Comparison of ENCODE assay signal across 8 mouse cellular contexts in the genomic region with DNA sequence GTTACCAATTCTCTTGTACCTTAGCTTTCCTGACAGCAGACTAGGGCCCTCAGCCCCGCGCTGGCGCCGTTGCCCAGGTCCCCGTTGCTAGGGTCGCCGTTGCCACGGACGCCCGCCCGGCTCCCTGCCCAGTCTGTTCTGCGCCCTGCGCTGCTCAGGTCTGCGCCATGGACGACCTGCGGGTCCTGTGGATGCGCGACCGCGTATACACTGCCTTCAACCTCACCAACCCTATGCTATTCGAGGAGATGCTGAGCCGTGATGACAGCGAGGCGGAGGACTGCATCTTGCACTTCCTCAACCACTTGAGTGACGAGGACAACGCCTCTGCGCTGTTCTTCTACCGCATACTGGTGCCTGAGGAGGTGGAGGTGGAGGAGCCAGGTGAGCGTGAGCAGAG. TPM values are rescaled to one million over a fixed set of nuclear protein-coding genes. Genes with fewer than 3 reads are reported as not detected.
DNase-seq lines count a peak whose midpoint lies in the region; ATAC-seq and TF ChIP-seq lines count a peak whose summit lies in the region.

A gene (plus strand): TSS at position 89 of the 400 bp plus-strand sequence.

- H3K9ac ChIP-seq in intestine, embryonic 15.5 days, result no peak within 1 kb of the TSS
- no peak within 1 kb of the TSS for H3K9ac ChIP-seq in intestine, postnatal 0 days (ENCODE audit: low read depth, low read length)
- H3K9ac ChIP-seq in stomach, embryonic 16.5 days (ENCODE audit: low read length), result no peak within 1 kb of the TSS

- peaks cover 22% of the 10 kb centered on the region for H3K36me3 ChIP-seq in intestine, embryonic 15.5 days
- H3K36me3 ChIP-seq in intestine, postnatal 0 days (ENCODE audit: control insufficient read depth, insufficient read depth), result peaks cover 36% of the 10 kb centered on the region
- H3K36me3 ChIP-seq in hindbrain, embryonic 10.5 days, result peaks cover 42% of the 10 kb centered on the region
- no peaks in the 10 kb centered on the region; the same call in 1 of the 2 replicates for H3K36me3 ChIP-seq in stomach, embryonic 16.5 days (ENCODE audit: control insufficient read depth, insufficient read depth, low read length)

- no peaks in the 10 kb centered on the region for H3K9me3 ChIP-seq in intestine, embryonic 15.5 days
- no peaks in the 10 kb centered on the region for H3K9me3 ChIP-seq in intestine, postnatal 0 days (ENCODE audit: control insufficient read depth)
- H3K9me3 ChIP-seq in hindbrain, embryonic 10.5 days, result no peaks in the 10 kb centered on the region
- no peaks in the 10 kb centered on the region for H3K9me3 ChIP-seq in stomach, embryonic 16.5 days (replicated peaks; ENCODE audit: control insufficient read depth, low read length)

- no peak within 1 kb of the TSS for H3K27ac ChIP-seq in intestine, embryonic 15.5 days
- H3K27ac ChIP-seq in intestine, postnatal 0 days (ENCODE audit: low read depth, low read length), result no peak within 1 kb of the TSS
- H3K27ac ChIP-seq in hindbrain, embryonic 10.5 days, result no peak within 1 kb of the TSS
- no peak within 1 kb of the TSS for H3K27ac ChIP-seq in stomach, embryonic 16.5 days (ENCODE audit: low read length)

- H3K4me2 ChIP-seq in intestine, embryonic 15.5 days (replicated peaks), result no peak within 1 kb of the TSS
- no peak within 1 kb of the TSS for H3K4me2 ChIP-seq in intestine, postnatal 0 days (replicated peaks; ENCODE audit: low read depth)
- H3K4me2 ChIP-seq in stomach, embryonic 16.5 days (ENCODE audit: low read depth, low read length), result no peak within 1 kb of the TSS

- peak; percentile 61 for DNase-seq in embryo, embryonic 10 days (ENCODE audit: low spot score)
- peak; percentile 56 for DNase-seq in hindbrain, embryonic 10.5 days (ENCODE audit: low spot score)
- no peak for DNase-seq in urinary bladder, postnatal 36 days (ENCODE audit: low spot score in 2 of 2)
- DNase-seq in kidney, adult 11 months, result no peak

- 0 out of 2 replicates have a peak, but pooled peaks cover 2% of the 10 kb centered on the region for H3K4me1 ChIP-seq in intestine, embryonic 15.5 days (replicated peaks)
- H3K4me1 ChIP-seq in intestine, postnatal 0 days (replicated peaks; ENCODE audit: control insufficient read depth, insufficient read depth, low read length), result no peaks in the 10 kb centered on the region
- H3K4me1 ChIP-seq in hindbrain, embryonic 10.5 days (replicated peaks), result peaks cover 16% of the 10 kb centered on the region
- H3K4me1 ChIP-seq in stomach, embryonic 16.5 days (ENCODE audit: control insufficient read depth, insufficient read depth, low read length), result no peaks in the 10 kb centered on the region

- ATAC-seq in intestine, embryonic 15.5 days, result peak; percentile 57; the same call in 1 of the 2 replicates
- ATAC-seq in intestine, postnatal 0 days, result no peak
- peak; percentile 23; the same call in 1 of the 2 replicates for ATAC-seq in megakaryocyte progenitor cell, adult 5-6 weeks (replicated peaks; ENCODE audit: poor library complexity)
- ATAC-seq in stomach, embryonic 16.5 days (ENCODE audit: insufficient read depth, low FRiP score), result peak; percentile 47; the same call in 1 of the 2 replicates

- H3K4me3 ChIP-seq in intestine, embryonic 15.5 days (replicated peaks), result no peak within 1 kb of the TSS
- H3K4me3 ChIP-seq in intestine, postnatal 0 days (ENCODE audit: low read depth, low read length), result no peak within 1 kb of the TSS
- H3K4me3 ChIP-seq in hindbrain, embryonic 10.5 days, result peak within 1 kb of the TSS; percentile 16; the same call in 1 of the 2 replicates
- no peak within 1 kb of the TSS for H3K4me3 ChIP-seq in stomach, embryonic 16.5 days (replicated peaks; ENCODE audit: low read length)

- WGBS in intestine, embryonic 15.5 days, result 9% methylated on average over 29 of the region's 29 CpGs
- WGBS in intestine, postnatal 0 days, result 10% methylated on average over 29 of the region's 29 CpGs
- WGBS in hindbrain, embryonic 10.5 days, result 10% methylated on average over 29 of the region's 29 CpGs
- 12% methylated on average over 29 of the region's 29 CpGs for WGBS in stomach, embryonic 16.5 days

- TF ChIP-seq CTCF in intestine, postnatal 0 days (IDR thresholded peaks at IDR 0.05; ENCODE audit: low read depth), result no peak

- 0 out of 2 replicates have a peak, but pooled peaks cover 4% of the 10 kb centered on the region for H3K27me3 ChIP-seq in intestine, embryonic 15.5 days (replicated peaks)
- H3K27me3 ChIP-seq in intestine, postnatal 0 days (replicated peaks; ENCODE audit: control insufficient read depth, insufficient read depth, low read length), result no peaks in the 10 kb centered on the region
- peaks cover 9% of the 10 kb centered on the region; the same call in 1 of the 2 replicates for H3K27me3 ChIP-seq in hindbrain, embryonic 10.5 days (ENCODE audit: insufficient read depth, poor library complexity, severe bottlenecking)
- H3K27me3 ChIP-seq in stomach, embryonic 16.5 days (ENCODE audit: control insufficient read depth, insufficient read depth, low read length), result no peaks in the 10 kb centered on the region

RNA-seq across cellular contexts. Expression of the gene that starts here (rescaled TPM):
- 0.04 and 0.10 TPM in 2 replicates for polyA plus RNA-seq in intestine, embryonic 15.5 days (2015; fragmentation: Nextera tagmentation; extraction: Ambion mirVana)
- 0.01 TPM in 2 replicates for polyA plus RNA-seq in intestine, postnatal 0 days (2015; fragmentation: Nextera tagmentation; extraction: Ambion mirVana)
- 0.24 and 0.31 TPM in 2 replicates for polyA plus RNA-seq in hindbrain, embryonic 10.5 days (2016; fragmentation: Nextera tagmentation; extraction: Ambion mirVana)
- not detected in 2 replicates for total RNA-seq in megakaryocyte progenitor cell, adult 5-6 weeks (2015)
- not detected in 2 replicates for total RNA-seq in megakaryocyte progenitor cell, adult 5-6 weeks (2017)
- polyA plus RNA-seq in stomach, embryonic 16.5 days (2015; fragmentation: Nextera tagmentation; extraction: Ambion mirVana), result 0.05 and 0.10 TPM in 2 replicates

Comparison
In these comparisons a context has a peak if more than half of its experiments do, and no peak if none do; other contexts are left out.
1. Peak in ATAC-seq in intestine, embryonic 15.5 days; RNA of the gene not detected or under 1 TPM.
2. Peak in DNase-seq and H3K4me3 ChIP-seq in hindbrain, embryonic 10.5 days; RNA of the gene not detected or under 1 TPM.
3. Peak in ATAC-seq in megakaryocyte progenitor cell, adult 5-6 weeks; RNA of the gene not detected or under 1 TPM.
4. Peak in ATAC-seq in stomach, embryonic 16.5 days; RNA of the gene not detected or under 1 TPM.